Mouse (Mus musculus) limb, embryonic 11.5 days (tissue): ENCODE data around the gene Fbxo21. TPM values are rescaled to one million over a fixed set of nuclear protein-coding genes. Genes with fewer than 3 reads are reported as not detected.
A peak's percentile ranks its signal among the peaks of the same experiment; 100 is the strongest.

Experiments
- ATAC-seq: fragments of 200-750 bp; cut with Nextera tagmentation; 2 replicates; pipeline ENCODE4 v1.8.0; 2017; ENCODE audit warnings: low read depth; ENCODE audit not compliant: insufficient number of reproducible peaks, low FRiP score, low TSS enrichment
- DNase-seq: peaks from one replicate; pipeline ENCODE4 v3.0.0-alpha.2; 2015; ENCODE audit warnings: low spot score
- H3K27ac ChIP-seq: fragments of 300-500 bp; sonication (generic); replicated peaks from 2 replicates; pipeline ENCODE4 v1.5.1; 2014; ENCODE audit warnings: low read depth, mild to moderate bottlenecking, low read length
- H3K27me3 ChIP-seq: fragments of 300-500 bp; sonication (generic); 2 replicates; pipeline ENCODE4 v1.6.1; 2014; ENCODE audit warnings: mild to moderate bottlenecking, low read length, mixed read lengths; ENCODE audit not compliant: control insufficient read depth, insufficient read depth
- H3K36me3 ChIP-seq: fragments of 300-500 bp; sonication (generic); 2 replicates; pipeline ENCODE4 v1.6.1; 2014; ENCODE audit warnings: mild to moderate bottlenecking, low read length, moderate library complexity, mixed read lengths; ENCODE audit not compliant: control insufficient read depth, insufficient read depth
- H3K4me1 ChIP-seq: fragments of 300-500 bp; sonication (generic); 2 replicates; pipeline ENCODE4 v1.6.1; 2014; ENCODE audit warnings: low read length, mixed read lengths; ENCODE audit not compliant: control insufficient read depth, insufficient read depth
- H3K4me2 ChIP-seq: fragments of 300-500 bp; sonication (generic); 2 replicates; pipeline ENCODE4 v1.6.1; 2014; ENCODE audit warnings: low read depth, mild to moderate bottlenecking, moderate library complexity; ENCODE audit not compliant: severe bottlenecking
- H3K4me3 ChIP-seq: fragments of 300-500 bp; sonication (generic); 2 replicates; pipeline ENCODE4 v1.5.1; 2014; ENCODE audit warnings: low read depth, low read length
- H3K9ac ChIP-seq: fragments of 300-500 bp; sonication (generic); 2 replicates; pipeline ENCODE4 v1.6.1; 2014; ENCODE audit warnings: mild to moderate bottlenecking, low read length
- H3K9me3 ChIP-seq: fragments of 300-500 bp; sonication (generic); 2 replicates; pipeline ENCODE4 v1.6.1; 2016; ENCODE audit warnings: low read length; ENCODE audit not compliant: control insufficient read depth
- WGBS: fragments of 180-500 bp; shearing (Covaris S2); extraction: QIAGEN DNeasy Blood & Tissue Kit; methylation state at CpG from one replicate; pipeline ENCODE4 v1.1.7; 2014; 5-methylcytosine and 5-hydroxymethylcytosine counted together
- polyA plus RNA-seq: library from polyadenylated mRNA; unstranded; fragments of >200 nt; fragmentation: Nextera tagmentation; extraction: Ambion mirVana; gene quantifications from 2 replicates; pipeline ENCODE4 v1.2.1, GENCODE M21; 2014

Gene Fbxo21
- polyA plus RNA-seq, 1 experiment from 2014 or later: 74.6 TPM

DNA sequence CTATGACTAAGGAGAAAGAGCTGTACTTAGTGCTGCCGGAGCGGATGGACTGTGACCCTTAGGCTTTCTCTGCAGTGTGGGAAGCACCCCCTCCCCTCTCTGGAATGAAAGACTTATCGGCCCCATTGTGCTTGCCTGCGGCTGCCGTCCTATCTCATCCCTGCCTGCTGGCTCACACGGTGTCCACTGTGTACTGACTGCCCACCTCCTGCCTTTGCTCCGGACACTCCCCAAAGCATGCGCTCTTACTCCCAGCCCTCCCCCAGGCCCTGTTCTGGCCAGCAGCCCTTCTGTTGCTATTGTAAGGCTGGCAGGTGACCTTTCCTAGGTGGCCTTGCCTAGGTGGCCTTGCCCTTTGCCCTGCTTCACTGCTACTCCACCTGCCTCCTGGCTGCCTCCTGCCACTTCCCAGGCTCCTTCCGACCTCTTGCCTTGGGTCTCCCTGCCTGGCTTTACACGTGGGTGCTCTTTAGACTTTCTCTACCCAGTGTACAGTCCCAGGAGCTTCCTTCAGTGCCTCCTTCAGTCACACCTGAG, 21.0 kb downstream of the Fbxo21 start:
- Histone ChIP-seq H3K27me3 (no peaks in the 10 kb centered on the region), H3K4me1 (no peaks in the 10 kb centered on the region), H3K9me3 (no peaks in the 10 kb centered on the region), H3K36me3 (peaks cover 32% of the 10 kb centered on the region), H3K9ac (no peak overlapping the region), H3K4me3 (no peak overlapping the region), H3K27ac (no peak overlapping the region), H3K4me2 (no peak overlapping the region)
- WGBS: 89% methylated on average over 10 of the region's 10 CpGs
- ATAC-seq: no peak
- DNase-seq: no peak

DNA sequence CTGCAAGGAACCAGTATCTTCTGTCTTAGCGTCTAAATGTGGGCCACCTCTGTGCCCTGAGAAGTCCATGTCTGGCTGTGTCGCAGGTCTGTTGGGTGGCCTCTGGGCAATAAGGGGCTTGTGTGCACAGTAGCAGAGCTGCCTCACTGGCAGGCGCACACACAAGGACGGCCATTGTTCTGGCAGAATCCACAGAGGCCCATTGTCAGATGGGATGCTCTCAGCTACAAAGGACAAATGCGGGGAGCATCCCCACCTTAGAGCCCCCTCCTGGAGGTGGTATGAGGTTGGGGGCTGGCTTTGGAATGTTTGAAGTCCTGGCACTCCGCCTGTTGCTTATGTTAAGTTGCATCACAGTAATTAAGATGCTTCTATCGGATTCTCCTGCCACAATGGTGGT, 22.5 kb downstream of the Fbxo21 start:
- DNase-seq: no peak
- no peak overlapping the region for H3K9ac ChIP-seq
- H3K4me1 ChIP-seq: no peaks in the 10 kb centered on the region
- H3K27me3 ChIP-seq: no peaks in the 10 kb centered on the region
- no peaks in the 10 kb centered on the region for H3K9me3 ChIP-seq
- no peak overlapping the region for H3K4me3 ChIP-seq
- no peak overlapping the region for H3K4me2 ChIP-seq
- 88% methylated on average over 7 of the region's 7 CpGs for WGBS
- H3K36me3 ChIP-seq: peaks cover 35% of the 10 kb centered on the region
- no peak overlapping the region for H3K27ac ChIP-seq
- ATAC-seq: no peak

DNA sequence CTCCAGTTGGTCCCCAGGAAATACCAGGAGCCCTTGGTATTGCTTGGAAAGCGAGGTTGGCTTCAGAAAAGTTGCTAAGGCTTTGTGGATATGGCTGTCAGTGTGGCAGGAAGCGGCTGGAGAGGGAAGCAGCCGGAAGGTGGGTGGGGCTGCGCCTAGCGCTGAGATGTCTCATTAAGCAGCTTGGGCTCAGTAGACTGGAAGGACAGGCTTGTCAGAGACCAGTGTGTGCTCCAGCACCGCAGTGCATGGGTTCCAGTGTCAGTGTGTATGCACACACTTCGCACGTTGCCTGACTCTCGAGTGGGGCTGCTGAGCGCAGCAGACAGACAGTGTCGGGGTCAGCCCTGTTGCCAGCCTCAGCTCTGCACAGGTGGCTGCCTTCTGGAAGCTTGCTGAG, 23.1 kb downstream of the Fbxo21 start:
- H3K4me3 ChIP-seq: no peak overlapping the region
- H3K36me3 ChIP-seq: peaks cover 30% of the 10 kb centered on the region
- H3K4me2 ChIP-seq: no peak overlapping the region
- no peak overlapping the region for H3K27ac ChIP-seq
- no peak for DNase-seq
- no peaks in the 10 kb centered on the region for H3K4me1 ChIP-seq
- H3K9ac ChIP-seq: no peak overlapping the region
- WGBS: 89% methylated on average over 11 of the region's 11 CpGs
- H3K9me3 ChIP-seq: no peaks in the 10 kb centered on the region
- H3K27me3 ChIP-seq: no peaks in the 10 kb centered on the region
- ATAC-seq: no peak

DNA sequence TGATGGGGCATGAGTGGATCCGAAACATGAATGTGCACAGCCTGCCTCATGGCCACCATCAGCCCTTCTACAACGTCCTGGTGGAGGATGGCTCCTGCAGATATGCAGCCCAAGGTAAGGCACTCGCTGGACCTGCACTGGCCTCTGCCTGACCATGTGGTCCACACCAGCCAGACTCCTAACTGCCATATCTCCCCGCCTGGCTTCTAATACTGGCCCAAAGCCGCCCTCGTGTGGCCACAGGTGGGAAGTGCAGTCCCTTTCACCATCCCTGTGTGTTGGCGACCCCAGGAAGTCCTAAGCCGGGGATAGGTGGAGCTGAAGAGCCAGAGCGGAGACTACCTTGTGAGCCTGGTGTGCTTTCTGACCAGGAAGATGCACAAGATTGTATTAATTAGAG, 25.5 kb downstream of the Fbxo21 start:
- no peak overlapping the region for H3K4me2 ChIP-seq
- H3K9me3 ChIP-seq: no peaks in the 10 kb centered on the region
- ATAC-seq: no peak
- DNase-seq: peak; percentile 85
- no peak overlapping the region for H3K27ac ChIP-seq
- H3K4me1 ChIP-seq: no peaks in the 10 kb centered on the region
- H3K36me3 ChIP-seq: peaks cover 19% of the 10 kb centered on the region
- no peaks in the 10 kb centered on the region for H3K27me3 ChIP-seq
- H3K4me3 ChIP-seq: no peak overlapping the region
- WGBS: 44% methylated on average over 9 of the region's 9 CpGs
- no peak overlapping the region for H3K9ac ChIP-seq

DNA sequence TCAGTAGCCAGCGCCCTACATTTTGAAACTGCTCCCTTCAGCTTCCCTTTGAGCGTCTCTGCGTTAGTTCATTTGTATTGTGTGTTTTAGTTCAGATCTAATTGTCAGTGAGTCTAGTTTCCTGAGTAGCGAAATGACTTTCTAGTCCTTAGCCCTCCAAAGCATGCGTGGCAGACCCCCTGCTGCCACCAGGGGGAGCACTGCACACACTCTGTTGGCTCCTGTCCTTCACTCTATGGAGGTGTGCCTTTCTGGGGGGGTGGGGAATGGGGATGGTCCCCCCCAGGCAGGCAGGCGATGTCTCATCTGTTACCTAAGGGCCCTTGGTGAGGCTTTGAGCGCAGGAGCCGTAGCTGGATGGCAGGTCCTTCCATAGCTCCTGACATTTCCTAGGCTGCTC, 28.1 kb downstream of the Fbxo21 start:
- no peak overlapping the region for H3K4me2 ChIP-seq
- DNase-seq: peak; percentile 67
- H3K4me1 ChIP-seq: no peaks in the 10 kb centered on the region
- ATAC-seq: no peak
- 83% methylated on average over 8 of the region's 8 CpGs for WGBS
- H3K27me3 ChIP-seq: no peaks in the 10 kb centered on the region
- peaks cover 24% of the 10 kb centered on the region for H3K36me3 ChIP-seq
- H3K4me3 ChIP-seq: no peak overlapping the region
- H3K9me3 ChIP-seq: no peaks in the 10 kb centered on the region
- no peak overlapping the region for H3K27ac ChIP-seq
- no peak overlapping the region for H3K9ac ChIP-seq

DNA sequence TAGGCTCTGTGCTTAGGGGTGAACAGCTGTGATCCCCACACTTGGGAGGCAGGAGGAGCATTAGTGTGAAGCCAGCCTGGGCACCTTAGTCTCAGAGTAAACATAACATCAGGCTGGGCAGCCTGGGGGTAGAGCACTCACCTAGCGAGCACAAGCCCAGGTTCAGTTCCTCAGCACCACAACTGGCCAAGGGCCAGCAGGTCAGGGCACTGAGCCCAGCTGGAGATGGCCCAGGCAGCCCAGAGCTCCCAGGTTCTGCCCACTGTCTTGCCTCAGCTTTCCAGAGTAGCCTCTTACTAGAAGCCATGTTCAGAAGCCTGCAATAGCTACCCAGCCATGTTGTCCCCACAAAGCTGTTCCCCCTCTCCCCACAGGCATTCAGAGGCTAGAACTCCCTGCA, 29.2 kb downstream of the Fbxo21 start:
- DNase-seq: no peak
- whole genome bisulfite sequencing: 95% methylated on average over 1 of the region's 1 CpGs
- H3K4me1 ChIP-seq: no peaks in the 10 kb centered on the region
- peaks cover 24% of the 10 kb centered on the region for H3K36me3 ChIP-seq
- no peak overlapping the region for H3K4me3 ChIP-seq
- no peak for ATAC-seq
- no peak overlapping the region for H3K4me2 ChIP-seq
- no peaks in the 10 kb centered on the region for H3K27me3 ChIP-seq
- no peak overlapping the region for H3K9ac ChIP-seq
- no peaks in the 10 kb centered on the region for H3K9me3 ChIP-seq
- H3K27ac ChIP-seq: no peak overlapping the region

DNA sequence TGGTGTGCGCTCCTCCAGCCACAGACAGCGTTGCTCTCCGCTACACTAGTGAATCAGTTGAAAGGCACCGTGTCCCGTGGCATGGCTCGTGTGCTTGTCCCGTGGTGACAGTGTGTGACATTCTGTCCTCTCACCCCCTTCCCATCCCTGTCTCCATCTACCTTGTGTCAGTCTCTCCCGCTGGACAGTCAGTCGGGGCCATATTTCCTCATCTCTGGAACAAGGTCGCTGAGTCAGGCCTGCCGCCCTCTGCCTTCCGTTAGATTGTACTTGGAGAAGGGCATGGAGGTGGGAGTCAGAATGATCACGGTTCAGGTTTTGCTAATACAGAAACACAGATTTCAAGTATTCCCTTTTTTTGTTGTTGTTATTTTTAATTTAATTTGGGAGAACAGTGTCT, 31.8 kb downstream of the Fbxo21 start:
- 93% methylated on average over 13 of the region's 13 CpGs for WGBS
- no peaks in the 10 kb centered on the region for H3K4me1 ChIP-seq
- no peak overlapping the region for H3K27ac ChIP-seq
- H3K4me3 ChIP-seq: no peak overlapping the region
- H3K9me3 ChIP-seq: no peaks in the 10 kb centered on the region
- H3K36me3 ChIP-seq: peaks cover 15% of the 10 kb centered on the region
- ATAC-seq: no peak
- no peaks in the 10 kb centered on the region for H3K27me3 ChIP-seq
- DNase-seq: no peak
- H3K9ac ChIP-seq: no peak overlapping the region
- no peak overlapping the region for H3K4me2 ChIP-seq

DNA sequence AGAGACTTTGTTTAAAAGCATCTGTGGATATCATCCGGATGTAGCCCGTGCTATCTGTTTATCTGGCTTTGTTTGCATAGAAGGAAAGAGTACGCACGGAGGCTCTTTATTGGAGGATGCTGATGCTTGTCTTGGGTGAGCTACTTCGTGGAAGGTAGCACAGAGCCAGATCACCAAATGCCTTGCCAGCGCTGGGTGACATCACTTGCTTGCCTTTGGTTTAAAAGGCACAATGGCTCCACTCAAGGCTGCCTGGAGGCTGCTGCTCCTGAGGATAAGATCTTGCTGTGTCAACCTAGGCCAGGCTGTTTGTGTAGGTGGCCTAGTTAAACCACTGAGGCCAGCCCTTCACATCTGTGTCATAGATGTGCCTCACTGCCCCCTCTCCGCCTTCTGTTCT, 34.3 kb downstream of the Fbxo21 start:
- no peaks in the 10 kb centered on the region for H3K4me1 ChIP-seq
- WGBS: 90% methylated on average over 7 of the region's 7 CpGs
- no peak for ATAC-seq

DNA sequence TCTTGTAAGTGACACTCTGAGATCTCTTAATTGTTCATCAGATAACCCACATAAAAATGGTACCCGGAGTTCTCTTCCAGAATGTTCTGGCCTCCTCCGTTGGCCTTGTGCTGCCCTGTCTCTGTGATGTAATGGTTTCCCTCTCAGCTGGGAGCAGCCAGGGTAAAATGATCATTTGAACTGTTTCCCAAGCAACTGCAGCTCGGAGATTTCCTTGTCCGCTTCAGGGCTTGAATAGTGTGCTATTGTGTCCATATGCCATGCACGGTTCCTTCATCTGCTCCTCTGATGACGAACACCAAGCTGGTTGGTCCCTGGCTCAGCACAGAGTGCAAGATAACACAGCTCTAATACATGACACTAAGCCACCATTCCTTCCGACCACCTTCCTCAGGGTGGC, 35.3 kb downstream of the Fbxo21 start:
- ATAC-seq (no peak), DNase-seq (no peak)
- Histone ChIP-seq H3K36me3 (peaks cover 13% of the 10 kb centered on the region), H3K4me3 (no peak overlapping the region), H3K27me3 (no peaks in the 10 kb centered on the region), H3K4me2 (no peak overlapping the region), H3K4me1 (no peaks in the 10 kb centered on the region), H3K27ac (no peak overlapping the region), H3K9me3 (no peaks in the 10 kb centered on the region), H3K9ac (no peak overlapping the region)
- 87% methylated on average over 7 of the region's 7 CpGs for WGBS

More for the DNA sequence above, 34.3 kb downstream of the Fbxo21 start:
- no peak overlapping the region for H3K9ac ChIP-seq
- no peak overlapping the region for H3K4me3 ChIP-seq
- no peaks in the 10 kb centered on the region for H3K27me3 ChIP-seq
- DNase-seq: no peak
- no peak overlapping the region for H3K27ac ChIP-seq
- H3K4me2 ChIP-seq: no peak overlapping the region
- H3K9me3 ChIP-seq: no peaks in the 10 kb centered on the region
- peaks cover 13% of the 10 kb centered on the region for H3K36me3 ChIP-seq
